Mouse (Mus musculus) CH12.LX (cell line): ENCODE results near the gene Ypel2. TPM values are rescaled to one million over a fixed set of nuclear protein-coding genes. Genes with fewer than 3 reads are reported as not detected.

ENCODE experiments used
- DNase-seq: peaks from one replicate; pipeline ENCODE4 v3.0.0-alpha.2; 2013; ENCODE audit errors: extremely low read depth
- H3K27ac ChIP-seq: 2 replicates; pipeline ENCODE4 v1.5.1; 2012; ENCODE audit warnings: low read depth, mild to moderate bottlenecking, control low read depth, moderate library complexity; ENCODE audit not compliant: insufficient read depth
- H3K27me3 ChIP-seq: replicated peaks from 2 replicates; pipeline ENCODE3; 2012; ENCODE audit warnings: inconsistent platforms
- H3K36me3 ChIP-seq, 2 experiments: replicated peaks in 1 of 2; 2 replicates each; pipeline versions ENCODE3 to v1.6.1; 2012; ENCODE audit warnings: inconsistent platforms in 1 of 2, low read length in 1 of 2, mild to moderate bottlenecking in 1 of 2, mixed read lengths in 1 of 2, moderate library complexity in 1 of 2; ENCODE audit not compliant: control insufficient read depth in 1 of 2, insufficient read depth in 1 of 2
- H3K4me1 ChIP-seq, 2 experiments: 2 replicates each; pipeline ENCODE4 v1.6.1; 2012; ENCODE audit warnings: inconsistent platforms in 1 of 2, moderate library complexity in 1 of 2; ENCODE audit not compliant: insufficient read depth in 2 of 2, control insufficient read depth in 1 of 2
- H3K4me2 ChIP-seq: 2 replicates; pipeline ENCODE4 v1.6.1; 2012; ENCODE audit warnings: low read depth, mild to moderate bottlenecking, control low read depth; ENCODE audit not compliant: poor library complexity, insufficient read depth, severe bottlenecking
- H3K4me3 ChIP-seq, 3 experiments: fragments of 150-350 bp in 1 of 3; sonication (generic) in 1 of 3; replicated peaks in 1 of 3; 2 replicates each; pipeline versions ENCODE3 to v1.5.1; 2011 to 2012; ENCODE audit warnings: low read depth in 2 of 3, low read length in 2 of 3, mild to moderate bottlenecking in 2 of 3, moderate library complexity in 2 of 3, control low read depth in 1 of 3, improper control_type of control experiment in 1 of 3, inconsistent platforms in 1 of 3, mixed read lengths in 1 of 3; ENCODE audit not compliant: poor library complexity in 1 of 3
- H3K79me2 ChIP-seq: replicated peaks from 2 replicates; pipeline ENCODE4 v1.6.1; 2012; ENCODE audit warnings: mild to moderate bottlenecking, moderate library complexity; ENCODE audit not compliant: control insufficient read depth, poor library complexity, insufficient read depth, severe bottlenecking; ENCODE audit errors: extremely low read depth
- H3K9ac ChIP-seq: 2 replicates; pipeline ENCODE4 v1.6.1; 2012; ENCODE audit warnings: low read depth, mild to moderate bottlenecking, control low read depth, moderate library complexity; ENCODE audit not compliant: insufficient read depth
- H3K9me3 ChIP-seq: replicated peaks from 2 replicates; pipeline ENCODE3; 2012; ENCODE audit warnings: low read length, inconsistent platforms, mixed read lengths
- CHD2 ChIP-seq: IDR thresholded peaks from 2 replicates; pipeline ENCODE4 v1.6.1; 2011; ENCODE audit warnings: low read length, improper control_type of control experiment
- CTCF ChIP-seq, 2 experiments: IDR thresholded peaks in 1 of 2; conservative IDR thresholded peaks in 1 of 2; 2 replicates each; pipeline ENCODE4 v1.5.1; 2011 to 2012; ENCODE audit warnings: low read depth in 2 of 2, low read length in 2 of 2, improper control_type of control experiment in 1 of 2, inconsistent platforms in 1 of 2, mild to moderate bottlenecking in 1 of 2, moderate library complexity in 1 of 2
- EP300 ChIP-seq: IDR thresholded peaks from 2 replicates; pipeline ENCODE4 v1.6.1; 2011; ENCODE audit warnings: low read length, improper control_type of control experiment
- HCFC1 ChIP-seq: IDR thresholded peaks from 2 replicates; pipeline ENCODE4 v1.6.1; 2012; ENCODE audit warnings: low read depth, mild to moderate bottlenecking, inconsistent platforms, low read length, improper control_type of control experiment
- IRF4 ChIP-seq: IDR thresholded peaks from 2 replicates; pipeline ENCODE4 v1.6.1; 2014; ENCODE audit warnings: low read depth, mild to moderate bottlenecking, inconsistent platforms, low read length, improper control_type of control experiment
- JUN ChIP-seq: IDR thresholded peaks from 2 replicates; pipeline ENCODE4 v1.6.1; 2011; ENCODE audit warnings: low read depth, mild to moderate bottlenecking, low read length, improper control_type of control experiment, moderate library complexity; ENCODE audit not compliant: insufficient read depth
- JUND ChIP-seq: conservative IDR thresholded peaks from 2 replicates; pipeline ENCODE4 v1.6.1; 2011; ENCODE audit warnings: low read depth, low read length, improper control_type of control experiment
- KAT2A ChIP-seq: IDR thresholded peaks from 2 replicates; pipeline ENCODE4 v1.6.1; 2012; ENCODE audit warnings: low read length, improper control_type of control experiment, inconsistent platforms; ENCODE audit not compliant: insufficient replicate concordance
- MAX ChIP-seq: IDR thresholded peaks from 2 replicates; pipeline ENCODE4 v1.6.1; 2011; ENCODE audit warnings: low read length, improper control_type of control experiment
- MAZ ChIP-seq: IDR thresholded peaks from 2 replicates; pipeline ENCODE4 v1.6.1; 2012; ENCODE audit warnings: low read depth, mild to moderate bottlenecking, inconsistent platforms, low read length, improper control_type of control experiment, moderate library complexity
- MXI1 ChIP-seq: IDR thresholded peaks from 2 replicates; pipeline ENCODE4 v1.6.1; 2011; ENCODE audit warnings: mild to moderate bottlenecking, low read depth, low read length, improper control_type of control experiment
- MYC ChIP-seq: IDR thresholded peaks from 2 replicates; pipeline ENCODE4 v1.6.1; 2011; ENCODE audit warnings: low read depth, mild to moderate bottlenecking, improper control_type of control experiment, low read length
- NELFE ChIP-seq: IDR thresholded peaks from 2 replicates; pipeline ENCODE4 v1.6.1; 2011; ENCODE audit warnings: low read depth, low read length, improper control_type of control experiment
- POLR2A ChIP-seq: IDR thresholded peaks from 2 replicates; pipeline ENCODE4 v1.6.1; 2011; ENCODE audit warnings: low read depth, mild to moderate bottlenecking, improper control_type of control experiment, low read length
- POLR2AphosphoS2 ChIP-seq: IDR thresholded peaks from 2 replicates; pipeline ENCODE4 v1.6.1; 2011; ENCODE audit warnings: low read depth, low read length, improper control_type of control experiment
- RAD21 ChIP-seq: IDR thresholded peaks from 2 replicates; pipeline ENCODE4 v1.6.1; 2011; ENCODE audit warnings: low read depth, mild to moderate bottlenecking, low read length, improper control_type of control experiment, moderate library complexity
- RCOR1 ChIP-seq: conservative IDR thresholded peaks from 2 replicates; pipeline ENCODE4 v1.6.1; 2012; ENCODE audit warnings: low read depth, mild to moderate bottlenecking, inconsistent platforms, low read length, improper control_type of control experiment
- SIN3A ChIP-seq: IDR thresholded peaks from 2 replicates; pipeline ENCODE4 v1.6.1; 2012; ENCODE audit warnings: low read length, improper control_type of control experiment, inconsistent platforms
- SMC3 ChIP-seq: IDR thresholded peaks from 2 replicates; pipeline ENCODE4 v1.6.1; 2011; ENCODE audit warnings: low read depth, low read length, improper control_type of control experiment
- TBP ChIP-seq: conservative IDR thresholded peaks from 2 replicates; pipeline ENCODE4 v1.6.1; 2011; ENCODE audit warnings: low read depth, low read length, improper control_type of control experiment
- UBTF ChIP-seq: IDR thresholded peaks from 2 replicates; pipeline ENCODE4 v1.6.1; 2012; ENCODE audit warnings: low read depth, mild to moderate bottlenecking, inconsistent platforms, low read length, improper control_type of control experiment, moderate library complexity
- USF1 ChIP-seq: IDR thresholded peaks from 2 replicates; pipeline ENCODE4 v1.6.1; 2014; ENCODE audit warnings: low read depth, mild to moderate bottlenecking, inconsistent platforms, low read length, improper control_type of control experiment
- USF2 ChIP-seq: conservative IDR thresholded peaks from 2 replicates; pipeline ENCODE4 v1.6.1; 2011; ENCODE audit warnings: low read depth, low read length, improper control_type of control experiment
- ZC3H11A ChIP-seq: IDR thresholded peaks from 2 replicates; pipeline ENCODE4 v1.6.1; 2012; ENCODE audit warnings: low read depth, mild to moderate bottlenecking, inconsistent platforms, low read length, improper control_type of control experiment
- ZKSCAN1 ChIP-seq: IDR thresholded peaks from 2 replicates; pipeline ENCODE4 v1.6.1; 2012; ENCODE audit warnings: low read depth, inconsistent platforms, low read length, improper control_type of control experiment, borderline replicate concordance
- ZMIZ1 ChIP-seq: IDR thresholded peaks from 2 replicates; pipeline ENCODE4 v1.6.1; 2012; ENCODE audit warnings: low read depth, mild to moderate bottlenecking, inconsistent platforms, low read length, improper control_type of control experiment
- ZNF384 ChIP-seq: IDR thresholded peaks from 2 replicates; pipeline ENCODE4 v1.6.1; 2012; ENCODE audit warnings: low read depth, low read length, improper control_type of control experiment, inconsistent platforms
- dilution Hi-C: fragments of 300-500 bp; cut with MboI; formaldehyde crosslinking; loops from 2 replicates; pipeline ENCODE4 v1.14.3; 2020; ENCODE audit warnings: low sequenced_read_pairs; ENCODE audit not compliant: extremely low pct_unique_long_range_greater_than_20kb, extremely low pct_ligation_motif_present
- in situ Hi-C: fragments of 300-500 bp; cut with MboI; formaldehyde crosslinking; loops from 3 replicates; pipeline ENCODE4 v1.14.3; 2019; ENCODE audit warnings: low sequenced_read_pairs, low pct_ligation_motif_present, low pct_unique_long_range_greater_than_20kb, mixed read lengths
- polyA plus RNA-seq: library from polyadenylated mRNA; unstranded; fragments of >175 nt; gene quantifications from 2 replicates; pipeline ENCODE4 v1.2.1, GENCODE M21; 2012; ENCODE audit warnings: low read depth; ENCODE audit not compliant: insufficient read length
- total RNA-seq, 2 experiments: library from RNA; depleted of rRNA; stranded (reverse); fragments of 300-350 nt in 1 of 2; fragments of >200 nt in 1 of 2; gene quantifications; 2 replicates each; pipeline ENCODE4 v1.2.3; 2012 to 2014

Gene Ypel2
- total and polyA plus RNA-seq, 3 experiments, result 0.38 to 0.91 (median 0.59) TPM

DNA sequence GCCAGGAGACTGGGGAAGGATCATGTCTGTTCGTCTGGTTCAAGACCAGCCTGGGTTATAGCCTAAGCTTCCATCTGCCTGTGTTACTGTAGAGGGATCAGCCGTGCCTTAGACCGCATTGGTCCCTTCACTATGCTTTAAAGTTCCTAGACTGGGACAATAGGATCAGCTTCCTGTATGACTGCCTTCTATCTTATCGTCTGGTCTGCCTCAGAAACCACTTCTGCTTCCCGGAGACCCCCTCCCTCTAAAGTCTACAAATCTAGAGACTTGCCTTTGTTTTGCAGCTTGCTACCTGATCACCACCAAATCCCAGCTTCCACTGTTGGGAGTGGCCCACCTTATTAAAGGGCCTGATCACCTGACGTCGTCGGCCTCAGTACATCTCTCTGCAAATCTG lies 7.7 kb upstream of the Ypel2 start:
- TF ChIP-seq EP300 (no peak), ZMIZ1 (no peak), MAX (no peak), ZC3H11A (no peak), NELFE (no peak), SIN3A (no peak), USF2 (no peak), JUN (no peak)
- H3K4me2 ChIP-seq, result no peak overlapping the region
- H3K9me3 ChIP-seq, result no peaks in the 10 kb centered on the region
- peaks cover 0 to 16% of the 10 kb centered on the region in 2 experiments; a peak in 2 of 4 replicates for H3K4me1 ChIP-seq
- H3K79me2 ChIP-seq, result no peaks in the 10 kb centered on the region
- no peak overlapping the region for H3K4me3 ChIP-seq
- peaks cover 2% of the 10 kb centered on the region for H3K27me3 ChIP-seq
- dilution Hi-C loops (no loop called here), in situ Hi-C loops (loop anchor here (10.0 kb wide), 3 partner anchors 96 to 426 kb away; no protein-coding TSS in a partner anchor)
- H3K27ac ChIP-seq, result no peak overlapping the region
- no peak for DNase-seq
- H3K9ac ChIP-seq, result no peak overlapping the region
- H3K36me3 ChIP-seq, result no peaks in the 10 kb centered on the region

DNA sequence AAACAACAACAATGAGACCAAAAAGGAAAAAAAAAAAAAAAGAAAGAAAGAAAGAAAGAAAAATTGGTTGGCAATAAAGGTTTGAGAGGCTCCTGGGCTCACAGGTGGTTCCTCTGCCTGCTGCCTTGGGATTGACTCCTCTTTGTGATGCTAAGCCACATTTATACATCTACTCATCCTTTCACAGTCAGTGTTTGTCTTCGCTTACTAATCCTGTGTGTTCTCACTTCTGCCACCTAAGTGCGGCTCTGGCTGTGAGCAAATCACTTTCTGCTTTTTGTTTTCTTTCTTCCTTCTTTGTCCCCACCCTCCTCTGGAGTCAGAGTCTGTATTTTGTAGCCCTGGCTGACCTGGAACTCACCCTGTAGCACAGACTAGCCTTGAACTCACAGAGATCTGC lies 2.8 kb upstream of the Ypel2 start:
- dilution Hi-C loops, result no loop called here
- Histone ChIP-seq H3K4me2 (no peak overlapping the region), H3K4me3 (no peak overlapping the region), H3K79me2 (no peaks in the 10 kb centered on the region), H3K9me3 (no peaks in the 10 kb centered on the region), H3K9ac (no peak overlapping the region), H3K4me1 (peaks cover 0 to 34% of the 10 kb centered on the region in 2 experiments; a peak in 2 of 4 replicates), H3K27ac (no peak overlapping the region), H3K36me3 (no peaks in the 10 kb centered on the region), H3K27me3 (peaks cover 16% of the 10 kb centered on the region)
- in situ Hi-C loops, result no loop called here
- no peak for TF ChIP-seq HCFC1
- TF ChIP-seq NELFE, result no peak
- no peak for TF ChIP-seq MXI1
- no peak for TF ChIP-seq EP300
- no peak for TF ChIP-seq SMC3
- no peak for TF ChIP-seq USF1
- TF ChIP-seq RAD21, result no peak
- DNase-seq, result peak; percentile 17

DNA sequence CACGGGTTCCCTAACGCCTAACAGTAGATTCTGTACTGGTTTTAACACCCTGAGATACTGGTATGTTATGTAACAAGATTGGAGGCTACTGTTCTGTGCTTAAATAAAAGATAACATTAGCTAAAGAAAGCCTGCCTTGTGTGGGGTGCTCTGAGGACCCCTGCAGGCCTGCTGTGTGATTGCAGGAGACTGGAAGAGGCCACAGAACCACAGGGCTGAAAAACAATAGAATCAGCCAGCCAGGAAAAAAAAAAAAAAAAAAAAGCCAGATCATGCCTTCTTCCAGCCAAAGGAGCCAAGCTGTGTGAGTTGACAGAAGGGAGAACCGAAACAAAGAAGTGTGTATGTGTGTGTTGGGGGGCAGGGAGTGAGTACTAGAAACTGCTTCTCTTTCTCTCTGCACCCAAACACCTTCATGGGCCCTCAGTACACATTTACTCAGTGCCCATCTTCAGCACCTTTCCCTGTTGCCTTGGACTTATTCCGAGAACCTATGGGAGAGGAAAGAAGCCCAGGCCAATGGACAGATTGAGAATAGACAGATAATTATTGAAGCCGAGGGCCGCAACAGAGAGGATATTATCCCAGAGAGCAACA lies 2.2 kb upstream of the Ypel2 start:
- Histone ChIP-seq H3K27ac (no peak overlapping the region), H3K36me3 (no peaks in the 10 kb centered on the region), H3K4me3 (no peak overlapping the region), H3K9ac (no peak overlapping the region), H3K27me3 (peaks cover 17% of the 10 kb centered on the region), H3K4me1 (peaks cover 0 to 34% of the 10 kb centered on the region in 2 experiments; a peak in 2 of 4 replicates), H3K79me2 (no peaks in the 10 kb centered on the region), H3K9me3 (no peaks in the 10 kb centered on the region), H3K4me2 (no peak overlapping the region)
- dilution Hi-C loops, result no loop called here
- DNase-seq, result peak; percentile 70
- in situ Hi-C loops, result no loop called here
- no peak; the same call in 1 of the 2 replicates for TF ChIP-seq SIN3A
- no peak for TF ChIP-seq KAT2A
- no peak for TF ChIP-seq UBTF
- no peak for TF ChIP-seq CHD2
- TF ChIP-seq MAZ, result peak; percentile 65
- TF ChIP-seq MXI1, result peak; percentile 45; the same call in 1 of the 2 replicates
- TF ChIP-seq NELFE, result peak; percentile 52; the same call in 1 of the 2 replicates
- no peak for TF ChIP-seq ZKSCAN1
- TF ChIP-seq JUND, result no peak
- TF ChIP-seq ZNF384, result peak; percentile 96
- TF ChIP-seq CTCF (conservative IDR thresholded peaks at IDR 0.05 in 1 of 2, IDR thresholded peaks at IDR 0.05 in 1 of 2; ENCODE audit: low read depth in 2 of 2, low read length in 2 of 2), result peak; percentile 86 to 96
- TF ChIP-seq TBP, result no peak
- TF ChIP-seq IRF4, result peak; percentile 57; the same call in 1 of the 2 replicates
- no peak for TF ChIP-seq USF2
- TF ChIP-seq JUN, result no peak
- no peak for TF ChIP-seq POLR2AphosphoS2
- TF ChIP-seq RCOR1, result no peak
- no peak for TF ChIP-seq POLR2A
- no peak for TF ChIP-seq MYC
